Mouse (Mus musculus) kidney, postnatal 14 days (tissue): ENCODE data around the gene Ppme1.
A peak's percentile ranks its signal among the peaks of the same experiment; 100 is the strongest.

Experiments
- DNase-seq: peaks from one replicate; pipeline ENCODE4 v3.0.0; 2022; ENCODE audit warnings: mixed read lengths

The Ppme1 gene

DNA sequence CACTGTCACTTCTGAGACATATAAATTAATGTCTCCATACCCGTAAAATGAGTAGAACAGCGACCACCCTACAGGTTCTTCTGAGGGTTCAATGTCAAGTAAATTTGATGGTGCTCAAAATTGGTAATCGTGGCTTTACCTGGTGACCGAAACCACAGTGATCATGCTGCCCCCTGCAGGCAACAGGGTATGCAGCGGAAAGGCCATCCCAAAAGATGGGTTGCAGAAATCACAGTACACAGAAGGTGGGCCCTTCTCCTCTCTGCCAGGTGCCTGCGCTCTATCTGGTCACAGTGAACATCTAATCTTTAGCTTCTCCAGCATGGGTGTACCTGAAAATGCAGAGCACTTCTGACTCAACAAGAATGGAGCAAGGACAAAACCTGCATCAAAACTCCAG is 46.6 kb downstream of the Ppme1 start:
- peak; percentile 34 for DNase-seq

DNA sequence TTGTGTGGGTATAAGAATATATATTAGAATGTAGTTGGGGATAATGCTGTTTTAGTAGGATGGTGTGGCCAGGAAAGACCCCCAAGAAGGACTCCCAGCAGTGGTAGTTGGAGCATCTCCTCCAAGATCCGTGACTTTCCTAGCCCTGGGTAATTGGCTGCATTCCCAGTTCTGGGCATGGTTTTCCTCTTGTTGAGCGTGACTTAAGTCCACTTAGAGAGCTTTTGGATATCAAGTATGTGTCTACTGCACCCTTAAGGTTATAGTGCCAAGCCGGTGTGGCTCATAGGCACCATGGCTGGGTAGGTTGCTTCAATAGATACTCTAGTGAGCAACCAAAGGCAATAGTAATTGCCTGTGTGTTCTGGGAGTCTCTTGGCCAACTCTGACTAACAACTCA is 48.4 kb downstream of the Ppme1 start:
- DNase-seq = no peak

DNA sequence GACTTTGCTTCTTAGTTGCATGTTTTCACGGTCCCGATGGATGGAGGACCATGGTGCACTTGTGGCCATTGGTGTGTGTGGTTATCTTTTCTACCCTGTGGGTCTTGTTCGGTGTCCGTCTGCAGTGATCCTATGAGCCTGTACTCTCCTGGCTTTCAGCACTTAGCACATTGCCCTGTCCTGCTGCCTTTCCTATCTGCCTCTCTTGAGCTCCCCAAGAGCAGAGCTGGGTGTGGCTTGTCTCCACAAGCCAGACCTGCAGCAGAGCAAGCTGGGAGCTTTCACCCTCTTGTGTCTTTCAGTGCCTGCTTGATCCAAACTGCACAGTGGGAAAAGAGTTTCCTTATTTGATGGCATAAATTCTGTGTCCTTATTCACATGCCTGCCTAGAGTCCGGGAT is 54.6 kb downstream of the Ppme1 start:
- DNase-seq = no peak

DNA sequence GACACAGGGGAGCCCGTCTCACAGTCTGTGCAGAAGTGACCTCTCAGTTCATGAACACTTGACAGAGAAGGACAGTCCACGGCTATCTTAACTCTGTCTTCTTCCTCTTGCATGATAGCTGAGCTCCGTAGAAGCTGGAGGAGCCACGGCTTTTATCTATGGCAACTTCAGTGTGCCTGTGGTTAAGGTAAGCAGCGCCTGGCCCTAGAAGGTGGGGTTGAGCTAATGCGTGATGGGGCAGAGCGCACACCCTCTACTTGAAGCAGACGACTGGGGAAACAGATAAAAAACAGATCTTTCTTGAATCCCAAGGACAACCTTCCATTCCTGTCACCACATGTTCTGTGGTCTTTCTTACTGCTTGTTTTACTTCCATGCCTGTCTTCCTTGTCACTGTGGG is 55.2 kb downstream of the Ppme1 start:
- DNase-seq = no peak

DNA sequence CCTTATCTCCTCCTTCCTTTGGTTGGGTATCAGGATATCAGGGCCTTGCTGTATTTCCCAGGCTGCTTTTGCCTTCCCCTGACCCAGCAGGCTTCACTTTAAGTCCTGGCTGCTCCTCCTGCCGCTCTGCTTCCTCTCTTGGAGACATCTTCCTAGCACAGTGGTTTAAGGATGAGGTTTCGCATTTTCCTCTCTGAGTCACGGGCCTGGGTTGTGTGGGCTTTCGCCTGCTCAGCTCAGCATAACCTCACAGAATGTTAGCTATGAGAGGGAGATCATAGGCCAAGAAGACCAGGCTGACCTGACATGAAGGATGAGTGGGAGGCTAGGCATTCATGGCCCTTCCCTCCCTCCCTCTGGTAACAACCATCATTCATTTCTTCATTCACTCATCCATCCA is 59.4 kb downstream of the Ppme1 start:
- no peak for DNase-seq

DNA sequence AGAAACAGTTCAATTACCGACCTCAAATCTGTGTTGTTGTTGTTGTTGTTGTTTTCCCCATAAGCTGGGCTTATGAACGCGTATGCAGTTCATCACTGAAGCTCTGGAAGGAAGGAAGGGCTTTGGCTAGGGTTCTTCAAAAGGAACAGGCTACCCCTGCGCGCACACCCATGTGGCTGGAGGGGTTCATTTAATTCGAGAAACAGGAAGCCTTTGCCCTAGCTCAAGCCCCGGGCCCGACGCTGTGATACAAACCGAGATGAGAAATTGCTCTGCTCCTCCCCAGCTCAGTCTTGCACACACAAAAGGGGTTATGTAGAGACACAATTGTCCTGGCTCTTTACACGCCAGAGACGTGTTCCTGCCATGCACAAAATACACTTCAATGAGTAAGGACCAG is 61.8 kb downstream of the Ppme1 start:
- DNase-seq = no peak

DNA sequence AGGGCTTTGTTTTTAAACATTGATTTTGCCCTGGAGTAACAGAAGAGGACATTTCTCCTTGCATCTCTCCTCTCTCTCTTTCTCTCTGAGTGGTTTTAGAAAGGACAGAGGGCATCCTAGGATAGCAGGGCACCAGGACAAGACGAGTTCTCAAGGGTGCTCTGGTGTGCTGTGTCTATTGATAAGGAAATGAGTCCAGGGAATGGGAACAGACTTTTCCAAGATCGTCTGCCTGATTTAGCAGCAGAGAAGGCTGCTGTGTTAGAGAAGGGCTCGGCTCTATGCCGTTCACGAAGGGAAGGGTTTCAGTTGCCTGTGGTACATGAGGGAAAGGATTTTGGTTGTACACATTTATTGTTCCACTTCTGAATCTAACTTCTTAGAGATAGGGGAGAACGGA is 62.4 kb downstream of the Ppme1 start:
- DNase-seq = no peak

DNA sequence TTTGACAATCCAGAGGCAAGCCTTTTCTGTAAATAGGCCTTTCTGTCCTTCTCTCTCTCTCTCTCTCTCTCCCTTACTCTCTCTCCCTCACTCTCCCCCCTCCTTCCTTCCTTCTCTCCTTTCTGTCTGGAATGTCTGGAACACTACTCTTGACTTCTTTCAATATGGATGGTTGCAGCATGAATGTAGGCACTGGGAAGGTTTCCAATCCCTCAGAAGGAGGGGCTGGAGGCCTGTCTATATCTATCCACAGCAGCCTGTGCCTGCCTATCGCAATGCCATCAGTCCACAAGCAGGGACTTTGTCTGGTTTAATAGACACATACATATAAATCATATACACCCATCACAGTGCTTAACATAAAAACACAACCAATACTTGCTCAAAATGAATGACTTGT is 62.9 kb downstream of the Ppme1 start:
- no peak for DNase-seq

DNA sequence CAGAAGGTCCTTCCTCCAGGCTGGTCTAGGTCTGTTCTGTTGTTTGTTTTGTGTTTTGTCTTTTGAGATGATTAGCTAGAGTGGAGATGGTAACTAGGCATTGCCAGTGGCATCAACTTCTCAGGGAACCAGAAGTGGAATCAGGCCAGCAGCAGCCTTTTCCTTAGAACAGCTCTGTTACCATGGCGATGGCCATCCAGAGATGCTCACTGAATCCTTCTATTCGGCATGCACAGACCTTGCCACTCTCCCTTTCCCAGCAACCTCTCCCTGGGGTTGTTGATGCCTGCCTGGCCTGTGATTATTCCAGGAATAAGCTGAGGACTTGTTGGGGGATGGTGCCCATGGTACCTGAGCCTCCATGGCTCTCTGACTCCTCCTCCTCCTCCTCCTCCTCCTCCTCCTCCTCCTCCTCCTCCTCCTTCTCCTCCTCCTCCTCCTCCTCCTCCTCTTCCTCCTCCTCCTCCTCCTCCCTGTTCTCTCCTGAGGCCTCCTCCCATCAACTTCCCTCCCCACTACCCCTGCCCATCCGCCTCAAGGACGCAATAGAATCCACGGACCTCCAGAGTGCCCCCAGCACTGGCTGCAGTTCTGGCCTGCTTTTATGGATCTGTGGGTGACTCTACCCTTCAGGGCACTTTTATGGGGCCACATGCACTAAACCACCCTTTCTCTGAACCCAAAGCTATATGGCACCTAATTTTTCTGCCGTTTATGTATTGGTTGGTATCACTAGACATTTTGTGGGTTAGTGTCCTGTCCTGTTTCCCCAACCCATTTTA is 64.0 kb downstream of the Ppme1 start:
- no peak for DNase-seq

DNA sequence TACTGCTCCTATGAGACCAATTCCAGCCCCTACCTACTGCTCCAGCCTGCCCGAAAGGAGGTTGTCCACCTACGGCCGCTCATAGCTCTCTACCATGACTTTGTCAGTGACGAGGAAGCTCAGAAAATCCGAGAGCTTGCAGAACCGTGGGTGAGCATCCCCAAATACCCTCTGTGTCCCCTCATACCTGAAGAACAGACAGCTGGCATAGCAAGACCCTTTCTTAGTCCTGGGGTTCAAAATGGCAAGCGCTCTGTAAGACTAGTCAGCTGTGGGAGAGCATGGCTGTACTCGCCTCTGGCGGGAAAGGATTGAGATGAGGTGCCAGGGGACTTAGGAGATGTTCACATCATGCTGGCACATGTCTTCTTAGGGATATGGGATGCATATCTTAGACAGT is 66.2 kb downstream of the Ppme1 start:
- DNase-seq = no peak

DNA sequence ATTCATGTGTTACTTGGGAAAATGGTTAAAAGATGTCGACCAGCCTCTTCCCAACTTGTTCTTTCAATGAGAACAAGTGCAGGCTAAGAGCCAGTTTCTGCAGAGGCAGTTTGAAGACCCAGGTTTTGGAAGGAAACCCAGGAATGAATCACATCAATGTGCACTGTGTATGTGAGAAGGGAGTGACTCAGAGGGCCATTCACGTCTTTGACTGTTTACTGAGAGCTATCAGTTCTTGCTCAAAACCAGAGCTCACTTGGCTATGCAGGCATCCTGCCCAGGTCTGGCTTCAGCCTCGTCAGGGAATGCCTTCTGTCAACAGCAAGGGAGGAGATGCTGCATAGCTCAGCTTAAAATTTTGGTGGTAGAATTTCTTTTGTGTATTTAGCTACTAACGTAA is 69.8 kb downstream of the Ppme1 start:
- DNase-seq = no peak

DNA sequence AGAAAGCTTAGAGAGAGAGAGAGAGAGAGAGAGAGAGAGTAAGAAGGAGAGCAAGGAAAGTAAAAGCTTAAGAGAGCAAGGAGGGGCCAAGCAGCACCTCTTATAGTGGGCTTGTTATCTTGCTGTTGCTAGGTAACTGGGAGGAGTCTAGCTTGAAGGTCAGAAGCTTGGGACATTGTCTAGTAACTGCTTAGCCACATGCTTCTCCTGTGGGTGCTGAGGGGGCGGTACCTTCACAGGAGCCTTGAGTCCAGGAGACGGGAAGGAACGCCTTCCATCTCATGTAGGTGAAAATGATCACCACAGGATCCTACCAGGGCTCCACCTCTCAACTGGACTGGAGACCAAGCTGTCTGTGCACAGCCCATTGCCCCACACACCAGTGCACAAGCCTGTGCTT is 70.7 kb downstream of the Ppme1 start:
- no peak for DNase-seq

DNA sequence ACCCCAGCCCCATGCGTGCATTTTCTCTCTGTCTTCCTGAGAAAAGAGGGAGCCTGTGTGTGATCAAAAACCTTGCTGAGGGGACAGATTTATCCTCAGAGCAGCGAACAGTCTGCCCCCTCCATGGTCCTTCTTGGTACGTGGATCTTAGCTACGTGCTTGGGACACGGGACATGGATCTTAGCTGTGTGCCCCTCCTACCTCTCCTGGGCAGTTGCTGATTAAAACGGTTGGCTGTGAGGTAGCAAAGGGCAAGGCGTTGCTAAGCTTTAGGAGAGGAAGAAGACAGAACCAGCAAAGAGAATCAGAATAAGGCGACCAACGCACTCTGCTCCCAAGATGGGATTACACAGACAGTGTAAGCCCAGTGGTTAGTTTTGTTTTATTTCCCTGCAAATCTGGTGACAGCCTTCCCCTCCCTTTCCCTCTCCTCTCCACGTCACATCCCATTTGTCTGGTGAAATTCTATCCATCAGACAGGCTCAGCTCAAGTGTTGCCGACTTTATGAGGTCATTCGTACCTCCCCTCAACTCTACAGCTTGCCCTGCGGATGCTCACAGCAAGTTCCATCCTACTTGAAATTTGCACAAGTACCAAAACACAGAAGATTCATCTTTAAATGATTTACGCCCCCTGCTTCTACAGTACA is 73.1 kb downstream of the Ppme1 start:
- no peak for DNase-seq

DNA sequence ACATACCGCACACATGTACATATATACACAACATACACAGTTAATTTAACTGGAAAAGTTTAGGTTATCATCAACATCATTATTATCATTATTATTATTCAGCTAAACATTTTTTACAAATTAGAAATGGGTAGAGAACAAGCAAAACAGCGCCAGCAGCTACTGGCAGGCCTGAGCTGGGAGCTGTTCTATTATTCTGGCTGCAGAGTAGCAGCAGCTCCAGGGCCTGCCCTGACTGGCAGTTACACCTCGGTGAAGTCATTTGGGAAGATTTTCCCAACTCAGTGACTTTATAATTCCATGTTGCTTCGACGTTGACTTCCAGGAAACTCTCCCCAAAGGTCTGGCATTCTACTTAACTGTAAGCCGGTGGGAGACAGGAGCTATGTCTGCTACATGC is 75.4 kb downstream of the Ppme1 start:
- DNase-seq = no peak

DNA sequence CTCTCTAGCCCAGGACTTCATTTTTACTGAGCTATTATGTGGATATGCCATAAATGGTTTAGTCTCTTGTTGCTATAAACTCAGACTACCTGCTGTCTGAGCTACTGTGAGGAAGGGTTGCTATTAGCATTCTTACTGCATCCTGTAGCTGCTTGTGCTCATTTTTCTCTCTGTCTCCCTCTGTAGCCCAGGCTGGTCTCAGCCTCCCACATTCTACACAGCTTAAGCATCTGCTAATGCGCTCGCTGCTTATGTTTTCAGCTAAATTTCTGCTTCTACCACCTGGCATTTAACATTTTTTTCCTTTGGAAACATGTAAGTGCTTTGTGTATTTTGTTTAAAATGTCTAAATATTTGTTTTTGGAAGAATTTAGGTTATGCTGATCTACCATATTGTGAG is 76.4 kb downstream of the Ppme1 start:
- DNase-seq = no peak

DNA sequence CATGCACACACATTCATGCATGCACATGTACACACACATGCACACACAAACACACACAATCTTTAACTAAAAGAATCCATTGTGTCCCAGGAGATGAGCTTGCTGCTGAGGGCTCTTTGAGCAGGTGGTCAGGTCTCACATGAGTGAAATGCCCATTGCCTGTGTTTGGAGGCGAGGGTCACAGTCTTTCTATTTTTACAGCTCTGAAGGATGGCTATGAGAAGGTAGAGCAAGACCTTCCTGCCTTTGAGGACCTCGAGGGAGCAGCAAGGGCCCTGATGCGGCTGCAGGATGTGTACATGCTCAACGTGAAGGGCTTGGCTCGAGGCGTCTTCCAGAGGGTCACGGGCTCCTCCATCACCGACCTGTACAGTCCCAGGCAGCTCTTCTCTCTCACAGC is 78.6 kb downstream of the Ppme1 start:
- no peak for DNase-seq

DNA sequence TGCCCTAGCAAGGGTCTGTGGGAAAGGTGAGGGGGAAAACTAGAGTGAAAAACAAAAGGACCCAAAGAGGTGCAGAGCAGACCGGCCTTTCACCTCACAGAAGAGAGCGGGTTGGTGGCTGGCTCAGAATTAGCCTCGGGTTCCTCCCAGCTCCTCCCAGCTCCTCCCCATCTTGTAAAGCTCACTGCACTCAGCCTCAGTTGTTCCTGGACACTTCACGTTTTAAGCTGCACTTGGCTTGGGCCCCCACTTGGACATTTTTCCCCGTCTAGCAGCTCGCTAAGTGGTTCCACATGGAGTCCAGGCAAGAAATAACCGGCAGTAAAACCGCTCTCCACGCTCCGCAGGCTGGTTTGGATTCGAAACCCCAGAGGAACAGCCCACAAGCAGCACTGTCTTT is 83.5 kb downstream of the Ppme1 start:
- DNase-seq = peak; percentile 17

DNA sequence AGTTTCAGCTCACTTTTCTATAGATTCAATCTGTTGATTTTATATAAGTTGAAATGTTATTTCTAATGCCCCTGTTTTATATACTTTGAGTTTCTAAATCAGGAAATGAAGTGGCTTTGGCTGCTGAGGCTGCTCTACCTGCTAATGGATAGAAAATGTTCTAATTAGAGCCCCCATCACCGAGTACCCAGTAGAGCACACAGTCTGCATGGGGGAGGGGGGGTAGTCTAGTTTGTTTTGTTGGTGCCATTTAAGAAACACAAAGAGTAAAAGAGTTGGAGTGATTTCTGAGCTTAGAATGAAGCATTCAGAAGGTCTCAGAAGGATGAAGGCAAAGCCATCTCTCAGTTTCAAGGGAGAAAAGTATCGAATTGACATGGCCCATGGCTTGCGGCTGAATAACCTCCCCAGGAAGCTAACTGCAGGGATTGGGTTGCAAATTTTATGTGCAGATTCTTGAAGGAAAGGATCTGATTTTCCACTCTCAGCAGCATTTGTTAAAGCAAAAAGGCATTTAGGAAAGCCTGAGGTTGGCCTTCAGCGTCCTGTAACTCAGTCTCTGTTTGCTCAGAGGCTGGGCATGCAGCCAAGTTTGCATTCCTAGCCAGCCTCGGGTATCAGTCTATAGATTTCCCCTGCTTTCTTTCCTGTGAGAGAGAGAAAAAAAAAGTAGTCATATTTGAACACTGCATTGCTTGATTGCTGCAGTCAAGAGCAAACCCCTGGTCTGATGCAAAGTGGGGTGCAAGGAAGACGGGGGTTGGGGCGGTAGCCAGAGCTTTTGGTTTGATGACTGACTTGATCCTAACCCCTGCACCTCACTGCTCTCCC is 84.1 kb downstream of the Ppme1 start:
- peak; percentile 73 for DNase-seq

DNA sequence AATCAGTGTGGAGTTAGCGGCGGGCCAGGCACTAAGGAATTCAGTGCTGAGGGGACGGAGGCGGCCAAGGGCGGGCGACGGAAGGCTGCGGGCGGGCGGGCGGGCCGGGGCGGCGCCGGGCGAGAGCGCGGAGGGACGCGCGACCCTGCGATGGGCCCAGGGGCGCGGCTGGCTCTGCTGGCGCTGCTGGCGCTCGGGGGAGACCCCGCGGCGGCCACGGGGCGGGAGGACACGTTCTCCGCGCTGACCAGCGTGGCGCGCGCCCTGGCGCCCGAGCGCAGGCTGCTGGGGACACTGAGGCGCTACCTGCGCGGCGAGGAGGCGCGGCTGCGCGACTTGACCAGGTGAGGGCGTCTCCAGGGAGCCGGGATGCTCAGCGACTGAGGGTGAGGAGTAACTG is 86.7 kb downstream of the Ppme1 start, which contains the start of gene P4ha3:
P4ha3 (plus strand) TSS at position 138 of the 400 bp plus-strand sequence.
- DNase-seq = peak; percentile 20

DNA sequence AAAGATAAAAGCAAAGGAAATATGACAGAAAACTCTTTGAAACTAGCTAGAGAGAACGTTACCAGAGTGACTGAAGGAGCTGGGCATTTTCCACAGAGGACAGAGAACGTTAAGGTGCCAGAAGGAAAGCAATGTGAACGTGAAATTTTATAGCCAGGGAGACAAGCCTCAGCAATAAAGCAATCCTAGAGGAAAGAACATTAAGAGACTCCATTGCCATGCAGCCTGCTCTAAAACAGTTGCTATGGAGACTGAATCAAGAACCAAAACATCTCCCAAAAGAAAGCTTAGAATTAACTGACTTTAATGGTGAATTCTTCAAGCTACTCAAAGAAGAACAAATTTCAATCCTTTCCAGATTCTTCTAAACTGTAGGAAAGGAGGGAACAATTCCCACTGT is 88.8 kb downstream of the Ppme1 start:
- no peak for DNase-seq

DNA sequence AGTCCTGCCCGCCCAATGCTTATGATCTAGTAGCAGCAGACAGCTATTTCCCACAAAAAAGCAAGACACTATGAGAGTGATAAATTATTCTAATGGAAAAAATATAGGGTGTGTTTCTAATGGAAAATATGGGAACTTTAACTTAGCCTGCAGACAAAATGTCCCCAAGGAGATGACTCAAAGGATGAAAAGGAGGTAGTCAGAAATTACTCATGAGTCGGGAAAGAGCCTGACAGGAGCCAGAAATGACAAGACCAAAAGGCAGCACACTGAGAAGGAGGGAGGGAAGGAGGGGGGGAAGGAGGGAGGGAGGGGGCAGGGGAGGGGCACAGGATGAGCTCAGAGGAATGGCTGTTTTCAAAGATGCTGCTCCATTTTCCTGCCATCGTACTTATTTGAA is 90.5 kb downstream of the Ppme1 start:
- DNase-seq = no peak

DNA sequence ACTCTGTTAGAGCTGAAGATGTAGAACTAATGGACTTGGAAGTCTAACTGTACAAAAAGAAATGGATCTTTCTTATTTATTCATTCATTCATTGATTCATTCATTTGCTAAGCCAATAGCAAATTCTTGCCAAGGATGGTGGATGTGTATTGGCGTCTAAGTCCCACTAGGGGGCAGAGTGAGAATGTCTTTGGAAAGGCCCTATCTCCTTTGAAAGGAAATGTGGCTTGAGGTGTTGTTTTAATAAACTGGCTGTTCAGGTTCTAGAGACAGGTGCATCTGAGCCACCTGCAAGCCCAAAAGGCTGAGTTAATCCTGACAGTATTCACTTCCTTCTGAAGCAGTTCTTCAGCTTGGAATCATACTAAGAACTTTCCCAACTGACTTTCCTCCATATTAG is 92.3 kb downstream of the Ppme1 start:
- peak; percentile 37 for DNase-seq
